Mouse (Mus musculus) midbrain, embryonic 10.5 days (tissue): ENCODE measurements around the gene Krt1. TPM values are rescaled to one million over a fixed set of nuclear protein-coding genes. Genes with fewer than 3 reads are reported as not detected.

Source experiments
- DNase-seq: peaks from one replicate; pipeline ENCODE4 v3.0.0-alpha.2; 2017; ENCODE audit warnings: low spot score
- H3K27ac ChIP-seq: fragments of 300-500 bp; sonication (generic); replicated peaks from 2 replicates; pipeline ENCODE4 v1.5.1; 2016; ENCODE audit warnings: mild to moderate bottlenecking
- H3K27me3 ChIP-seq: fragments of 300-500 bp; sonication (generic); 2 replicates; pipeline ENCODE4 v1.6.1; 2016; ENCODE audit warnings: low read depth, mild to moderate bottlenecking; ENCODE audit not compliant: poor library complexity, severe bottlenecking
- H3K36me3 ChIP-seq: fragments of 300-500 bp; sonication (generic); 2 replicates; pipeline ENCODE4 v1.6.1; 2016; ENCODE audit warnings: mild to moderate bottlenecking, moderate library complexity
- H3K4me1 ChIP-seq: fragments of 300-500 bp; sonication (generic); 2 replicates; pipeline ENCODE4 v1.6.1; 2016
- H3K4me3 ChIP-seq: fragments of 300-500 bp; sonication (generic); 2 replicates; pipeline ENCODE4 v1.5.1; 2016; ENCODE audit warnings: mild to moderate bottlenecking, moderate library complexity
- H3K9me3 ChIP-seq: fragments of 300-500 bp; sonication (generic); replicated peaks from 2 replicates; pipeline ENCODE4 v1.6.1; 2016; ENCODE audit warnings: mild to moderate bottlenecking
- WGBS: fragments of 180-500 bp; shearing (Covaris S2); methylation state at CpG from one replicate; pipeline ENCODE4 v1.1.7; 2016; 5-methylcytosine and 5-hydroxymethylcytosine counted together
- polyA plus RNA-seq: library from polyadenylated mRNA; unstranded; fragments of >200 nt; fragmentation: Nextera tagmentation; extraction: Ambion mirVana; gene quantifications from 2 replicates; pipeline ENCODE4 v1.2.1, GENCODE M21; 2016

The Krt1 gene
- polyA plus RNA-seq, 1 experiment from 2014 or later: 1.2 TPM

GRCm38 (mm10) chr15:101855732-101856131 lies 5.1 kb upstream of the Krt1 start:
- no peak overlapping the region for H3K4me3 ChIP-seq
- WGBS: 82% methylated on average over 3 of the region's 3 CpGs
- H3K27ac ChIP-seq: no peak overlapping the region
- no peak for DNase-seq
- no peaks in the 10 kb centered on the region for H3K9me3 ChIP-seq
- H3K4me1 ChIP-seq: peaks cover 44% of the 10 kb centered on the region
- H3K27me3 ChIP-seq: peaks cover 75% of the 10 kb centered on the region
- no peaks in the 10 kb centered on the region for H3K36me3 ChIP-seq

DNA sequence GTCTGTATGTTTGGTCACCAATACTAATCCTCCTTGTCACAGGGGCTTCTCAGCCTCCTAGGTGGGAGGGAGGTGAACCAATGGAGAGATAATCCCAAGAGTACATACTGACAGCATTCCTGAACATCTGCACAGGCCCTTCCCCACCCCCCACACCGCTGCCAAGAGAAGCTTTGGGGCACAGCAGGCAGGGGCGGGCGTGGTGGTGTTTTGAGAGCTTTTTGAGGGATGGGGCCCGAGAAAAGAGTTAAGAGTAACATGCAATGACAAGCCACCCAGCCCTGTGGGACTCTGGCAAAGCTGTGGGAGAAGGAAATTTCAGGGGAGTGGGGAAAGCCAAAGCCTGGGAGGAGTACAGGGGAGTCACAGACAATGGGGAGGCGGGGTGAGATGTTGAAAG lies 3.7 kb upstream of the Krt1 start:
- Histone ChIP-seq H3K4me3 (no peak overlapping the region), H3K4me1 (peaks cover 31% of the 10 kb centered on the region), H3K9me3 (no peaks in the 10 kb centered on the region), H3K27ac (peak overlapping the region; percentile 42; the same call in 1 of the 2 replicates), H3K36me3 (no peaks in the 10 kb centered on the region), H3K27me3 (peaks cover 65% of the 10 kb centered on the region)
- DNase-seq: no peak
- WGBS: 7% methylated on average over 5 of the region's 5 CpGs

DNA sequence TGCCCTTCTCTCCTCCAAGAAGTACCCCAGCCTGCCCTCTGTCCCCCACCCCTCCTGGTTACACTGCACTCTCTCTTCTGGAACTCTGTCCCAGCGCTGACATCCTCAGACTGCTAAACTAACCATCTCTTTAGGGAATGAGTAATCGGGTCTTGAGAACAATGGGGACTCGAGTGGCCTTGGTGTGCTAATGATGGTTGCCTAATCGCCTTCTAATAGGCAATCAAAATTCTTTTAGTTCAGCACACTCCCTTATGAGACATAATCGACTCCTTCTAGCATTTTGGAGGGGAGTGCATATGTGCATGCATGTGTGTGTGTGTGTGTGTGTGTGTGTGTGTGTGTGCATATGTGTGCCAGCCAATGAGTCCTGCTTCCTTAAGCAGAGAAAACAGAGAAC lies 2.0 kb upstream of the Krt1 start:
- Histone ChIP-seq H3K4me3 (no peak overlapping the region), H3K36me3 (no peaks in the 10 kb centered on the region), H3K27me3 (peaks cover 54% of the 10 kb centered on the region), H3K27ac (no peak overlapping the region), H3K9me3 (no peaks in the 10 kb centered on the region), H3K4me1 (peaks cover 22% of the 10 kb centered on the region)
- 44% methylated on average over 5 of the region's 5 CpGs for WGBS
- no peak for DNase-seq

GRCm38 (mm10) chr15:101845971-101846403 lies 4.6 kb downstream of the Krt1 start:
- peak overlapping the region; percentile 90 for H3K27ac ChIP-seq
- DNase-seq: peak; percentile 68
- H3K27me3 ChIP-seq: peaks cover 44% of the 10 kb centered on the region
- under 1% methylated on average over 37 of the region's 37 CpGs for WGBS
- peaks cover 16% of the 10 kb centered on the region for H3K4me1 ChIP-seq
- no peaks in the 10 kb centered on the region for H3K9me3 ChIP-seq
- H3K36me3 ChIP-seq: no peaks in the 10 kb centered on the region
- peak overlapping the region; percentile 66 for H3K4me3 ChIP-seq

- Histone ChIP-seq H3K27me3 (peaks cover 40% of the 10 kb centered on the region), H3K4me1 (peaks cover 16% of the 10 kb centered on the region), H3K9me3 (no peaks in the 10 kb centered on the region), H3K4me3 (no peak overlapping the region), H3K36me3 (no peaks in the 10 kb centered on the region), H3K27ac (no peak overlapping the region)
- DNase-seq: no peak
- 63% methylated on average over 9 of the region's 9 CpGs for WGBS
Observed at GRCm38 (mm10) chr15:101843192-101843591, 7.4 kb downstream of the Krt1 start.

- H3K4me3 ChIP-seq: no peak overlapping the region
- no peaks in the 10 kb centered on the region for H3K4me1 ChIP-seq
- H3K27ac ChIP-seq: no peak overlapping the region
- WGBS: 67% methylated on average over 5 of the region's 5 CpGs
- H3K27me3 ChIP-seq: no peaks in the 10 kb centered on the region
- no peaks in the 10 kb centered on the region for H3K9me3 ChIP-seq
- no peaks in the 10 kb centered on the region for H3K36me3 ChIP-seq
- no peak for DNase-seq
Observed at GRCm38 (mm10) chr15:101834784-101835328, 15.7 kb downstream of the Krt1 start.

DNA sequence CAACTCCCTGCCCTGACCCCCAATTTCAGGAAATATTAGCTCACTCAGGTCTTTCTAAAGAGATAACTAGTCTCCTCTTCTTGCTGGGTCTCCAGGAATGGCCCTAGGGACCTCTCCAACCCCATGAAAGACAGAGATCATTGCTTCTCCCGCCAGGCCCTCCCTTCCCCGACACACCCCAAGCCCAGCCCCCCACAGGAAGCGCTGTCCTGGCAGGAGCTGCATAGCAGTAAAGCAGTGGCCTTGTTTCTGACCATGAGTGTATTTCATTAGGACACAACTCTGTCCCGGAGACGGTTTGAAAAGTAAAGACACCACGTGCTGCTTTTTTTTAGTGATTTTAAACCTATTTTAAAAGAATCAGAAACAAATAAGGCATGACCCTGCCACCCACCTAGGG lies 17.5 kb downstream of the Krt1 start:
- no peak overlapping the region for H3K4me3 ChIP-seq
- H3K36me3 ChIP-seq: no peaks in the 10 kb centered on the region
- H3K9me3 ChIP-seq: no peaks in the 10 kb centered on the region
- 61% methylated on average over 6 of the region's 6 CpGs for WGBS
- H3K27me3 ChIP-seq: no peaks in the 10 kb centered on the region
- H3K4me1 ChIP-seq: no peaks in the 10 kb centered on the region
- no peak overlapping the region for H3K27ac ChIP-seq
- no peak for DNase-seq

GRCm38 (mm10) chr15:101829441-101829840 lies 21.2 kb downstream of the Krt1 start:
- no peak for DNase-seq
- no peaks in the 10 kb centered on the region for H3K36me3 ChIP-seq
- 72% methylated on average over 5 of the region's 5 CpGs for WGBS
- no peak overlapping the region for H3K27ac ChIP-seq
- H3K4me3 ChIP-seq: no peak overlapping the region
- peaks cover 7% of the 10 kb centered on the region for H3K4me1 ChIP-seq
- H3K27me3 ChIP-seq: no peaks in the 10 kb centered on the region
- no peaks in the 10 kb centered on the region for H3K9me3 ChIP-seq

GRCm38 (mm10) chr15:101821786-101822185 lies 28.8 kb downstream of the Krt1 start:
- no peaks in the 10 kb centered on the region for H3K9me3 ChIP-seq

GRCm38 (mm10) chr15:101817875-101818274 lies 32.7 kb downstream of the Krt1 start, which contains the start of gene Krt2:
Gene Krt2 (minus strand): TSS chr15:101818169.
- no peaks in the 10 kb centered on the region for H3K27me3 ChIP-seq
- 81% methylated on average over 16 of the region's 16 CpGs for WGBS
- no peaks in the 10 kb centered on the region for H3K4me1 ChIP-seq

More at GRCm38 (mm10) chr15:101821786-101822185, 28.8 kb downstream of the Krt1 start:
- no peak overlapping the region for H3K27ac ChIP-seq
- no peaks in the 10 kb centered on the region for H3K27me3 ChIP-seq
- H3K4me3 ChIP-seq: no peak overlapping the region
- no peak for DNase-seq
- no peaks in the 10 kb centered on the region for H3K36me3 ChIP-seq
- WGBS: 28% methylated on average over 3 of the region's 3 CpGs
- peaks cover 3% of the 10 kb centered on the region; the same call in 1 of the 2 replicates for H3K4me1 ChIP-seq

GRCm38 (mm10) chr15:101803052-101803822 lies 47.4 kb downstream of the Krt1 start:
- DNase-seq: no peak
- Histone ChIP-seq H3K27ac (no peak overlapping the region), H3K36me3 (no peaks in the 10 kb centered on the region), H3K4me3 (no peak overlapping the region), H3K9me3 (no peaks in the 10 kb centered on the region), H3K27me3 (no peaks in the 10 kb centered on the region), H3K4me1 (peaks cover 4% of the 10 kb centered on the region; the same call in 1 of the 2 replicates)
- WGBS: 83% methylated on average over 11 of the region's 11 CpGs

More at GRCm38 (mm10) chr15:101817875-101818274, 32.7 kb downstream of the Krt1 start, which contains the start of gene Krt2:
- Histone ChIP-seq H3K27ac (no peak within 1 kb of the TSS), H3K9me3 (no peaks in the 10 kb centered on the region), H3K36me3 (no peaks in the 10 kb centered on the region), H3K4me3 (no peak within 1 kb of the TSS)
- no peak for DNase-seq

DNA sequence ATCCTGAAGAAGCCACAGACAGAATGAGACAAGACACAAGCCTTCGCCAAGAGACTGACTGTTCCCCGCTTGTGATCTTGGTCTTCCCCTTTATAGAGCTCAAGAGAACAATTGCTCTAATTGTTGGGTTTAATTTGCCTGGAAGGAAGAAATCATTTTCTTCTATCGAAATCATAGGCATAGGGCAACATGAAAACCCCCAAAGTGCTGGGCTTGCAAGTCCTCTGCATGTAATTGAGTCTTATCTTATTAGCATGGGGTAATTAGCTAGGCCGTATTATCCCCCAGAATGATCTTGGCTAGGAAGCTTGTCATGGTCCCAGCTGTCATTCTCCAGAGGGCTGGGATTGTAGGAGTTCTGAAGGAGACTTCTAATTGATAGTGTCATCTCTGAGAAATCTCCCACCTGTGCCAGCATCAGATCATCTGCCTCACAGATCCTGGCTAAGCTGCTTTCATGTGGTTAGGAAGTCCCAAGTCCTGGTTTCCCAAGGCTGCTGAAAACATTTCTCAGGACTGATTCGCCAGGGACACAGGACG lies 48.2 kb downstream of the Krt1 start, which contains the start of gene Krt73:
Gene Krt73 (minus strand): TSS at position 51 of the 540 bp plus-strand sequence.
- Histone ChIP-seq H3K4me3 (no peak within 1 kb of the TSS), H3K4me1 (peaks cover 4% of the 10 kb centered on the region; the same call in 1 of the 2 replicates), H3K27me3 (no peaks in the 10 kb centered on the region), H3K27ac (0 out of 2 replicates have a peak within 1 kb of the TSS, but pooled peaks have one; percentile 17), H3K36me3 (no peaks in the 10 kb centered on the region), H3K9me3 (no peaks in the 10 kb centered on the region)
- no peak for DNase-seq
- WGBS: 88% methylated on average over 6 of the region's 6 CpGs
